Mouse (Mus musculus) lung, adult 2 months (tissue): ENCODE measurements around the gene Zc3h12a.

Source experiments
- CTCF ChIP-seq: fragments of 200-500 bp; IDR thresholded peaks from 2 replicates; pipeline ENCODE4 v1.5.1; 2011; ENCODE audit warnings: mild to moderate bottlenecking, low read length, control low read depth; ENCODE audit not compliant: insufficient read depth
- POLR2A ChIP-seq: fragments of 200-500 bp; IDR thresholded peaks from 2 replicates; pipeline ENCODE4 v1.6.1; 2011; ENCODE audit warnings: low read depth, mild to moderate bottlenecking, control low read depth, low read length, borderline replicate concordance; ENCODE audit errors: extremely low read depth

- no peak for TF ChIP-seq CTCF
- TF ChIP-seq POLR2A: no peak
Measured at GRCm38 (mm10) chr4:125134631-125135030, 7.0 kb upstream of the Zc3h12a start.
